Mouse (Mus musculus) limb, embryonic 11.5 days (tissue): ENCODE measurements around the gene Ubl7. TPM values are rescaled to one million over a fixed set of nuclear protein-coding genes. Genes with fewer than 3 reads are reported as not detected.

Experiments used
- ATAC-seq: fragments of 200-750 bp; cut with Nextera tagmentation; 2 replicates; pipeline ENCODE4 v1.8.0; 2017; ENCODE audit warnings: low read depth; ENCODE audit not compliant: insufficient number of reproducible peaks, low FRiP score, low TSS enrichment
- DNase-seq: peaks from one replicate; pipeline ENCODE4 v3.0.0-alpha.2; 2015; ENCODE audit warnings: low spot score
- H3K27ac ChIP-seq: fragments of 300-500 bp; sonication (generic); replicated peaks from 2 replicates; pipeline ENCODE4 v1.5.1; 2014; ENCODE audit warnings: low read depth, mild to moderate bottlenecking, low read length
- H3K27me3 ChIP-seq: fragments of 300-500 bp; sonication (generic); 2 replicates; pipeline ENCODE4 v1.6.1; 2014; ENCODE audit warnings: mild to moderate bottlenecking, low read length, mixed read lengths; ENCODE audit not compliant: control insufficient read depth, insufficient read depth
- H3K36me3 ChIP-seq: fragments of 300-500 bp; sonication (generic); 2 replicates; pipeline ENCODE4 v1.6.1; 2014; ENCODE audit warnings: mild to moderate bottlenecking, low read length, moderate library complexity, mixed read lengths; ENCODE audit not compliant: control insufficient read depth, insufficient read depth
- H3K4me1 ChIP-seq: fragments of 300-500 bp; sonication (generic); 2 replicates; pipeline ENCODE4 v1.6.1; 2014; ENCODE audit warnings: low read length, mixed read lengths; ENCODE audit not compliant: control insufficient read depth, insufficient read depth
- H3K4me2 ChIP-seq: fragments of 300-500 bp; sonication (generic); 2 replicates; pipeline ENCODE4 v1.6.1; 2014; ENCODE audit warnings: low read depth, mild to moderate bottlenecking, moderate library complexity; ENCODE audit not compliant: severe bottlenecking
- H3K4me3 ChIP-seq: fragments of 300-500 bp; sonication (generic); 2 replicates; pipeline ENCODE4 v1.5.1; 2014; ENCODE audit warnings: low read depth, low read length
- H3K9ac ChIP-seq: fragments of 300-500 bp; sonication (generic); 2 replicates; pipeline ENCODE4 v1.6.1; 2014; ENCODE audit warnings: mild to moderate bottlenecking, low read length
- H3K9me3 ChIP-seq: fragments of 300-500 bp; sonication (generic); 2 replicates; pipeline ENCODE4 v1.6.1; 2016; ENCODE audit warnings: low read length; ENCODE audit not compliant: control insufficient read depth
- WGBS: fragments of 180-500 bp; shearing (Covaris S2); extraction: QIAGEN DNeasy Blood & Tissue Kit; methylation state at CpG from one replicate; pipeline ENCODE4 v1.1.7; 2014; 5-methylcytosine and 5-hydroxymethylcytosine counted together
- polyA plus RNA-seq: library from polyadenylated mRNA; unstranded; fragments of >200 nt; fragmentation: Nextera tagmentation; extraction: Ambion mirVana; gene quantifications from 2 replicates; pipeline ENCODE4 v1.2.1, GENCODE M21; 2014

Gene Ubl7
- polyA plus RNA-seq, 1 experiment from 2014 or later, result 127 TPM

DNA sequence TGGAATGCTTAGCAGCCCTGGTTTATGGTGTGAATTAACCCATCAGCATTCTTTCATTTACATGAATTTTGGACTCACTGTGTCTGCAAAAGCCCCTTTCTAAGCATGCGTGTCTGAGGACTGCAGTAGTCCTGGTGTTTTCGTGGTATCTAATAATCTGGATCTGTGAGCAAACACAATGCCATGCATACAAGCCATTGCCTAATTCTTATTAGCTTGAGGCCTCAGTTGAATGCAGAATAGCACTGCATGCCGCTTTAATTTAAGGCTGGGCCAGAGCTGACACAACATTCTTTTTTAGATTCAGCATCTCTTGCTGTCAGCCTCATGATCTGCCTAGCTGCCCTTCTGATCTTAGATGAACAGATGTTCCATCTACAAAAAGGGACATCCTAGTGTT is 9.2 kb upstream of the Ubl7 start:
- Histone ChIP-seq H3K27ac (no peak overlapping the region), H3K4me2 (no peak overlapping the region), H3K4me3 (no peak overlapping the region)

DNA sequence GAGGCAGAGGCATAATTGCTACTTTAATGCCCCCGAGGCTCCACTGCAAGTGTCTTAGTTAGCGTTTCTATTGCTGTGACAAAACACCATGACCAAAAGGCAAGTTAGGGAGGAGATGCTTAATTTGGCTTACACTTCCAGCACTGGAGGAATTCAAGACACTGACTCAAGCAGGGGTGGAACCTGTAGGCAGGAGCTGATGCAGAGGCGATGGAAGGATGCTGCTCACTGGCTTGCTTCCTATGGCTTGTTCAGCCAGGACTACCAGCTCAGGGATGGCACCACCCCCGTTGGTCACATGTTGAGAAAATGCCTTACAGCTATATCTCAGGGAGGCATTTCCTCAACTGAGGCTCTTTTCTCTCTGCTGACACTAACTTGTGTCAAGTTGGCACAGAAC is 8.6 kb upstream of the Ubl7 start:
- H3K4me1 ChIP-seq, result no peaks in the 10 kb centered on the region
- no peak overlapping the region for H3K9ac ChIP-seq
- no peaks in the 10 kb centered on the region for H3K27me3 ChIP-seq
- H3K36me3 ChIP-seq, result no peaks in the 10 kb centered on the region
- no peak overlapping the region for H3K27ac ChIP-seq
- no peak overlapping the region for H3K4me2 ChIP-seq
- no peak overlapping the region for H3K4me3 ChIP-seq
- no peaks in the 10 kb centered on the region for H3K9me3 ChIP-seq
- DNase-seq (no peak), ATAC-seq (no peak)
- WGBS, result 77% methylated on average over 4 of the region's 4 CpGs

More for the DNA sequence above, 9.2 kb upstream of the Ubl7 start:
- 92% methylated on average over 3 of the region's 3 CpGs for WGBS
- no peaks in the 10 kb centered on the region for H3K36me3 ChIP-seq
- H3K27me3 ChIP-seq, result no peaks in the 10 kb centered on the region
- DNase-seq, result no peak
- no peaks in the 10 kb centered on the region for H3K4me1 ChIP-seq
- no peak overlapping the region for H3K9ac ChIP-seq
- no peaks in the 10 kb centered on the region for H3K9me3 ChIP-seq
- ATAC-seq, result no peak

DNA sequence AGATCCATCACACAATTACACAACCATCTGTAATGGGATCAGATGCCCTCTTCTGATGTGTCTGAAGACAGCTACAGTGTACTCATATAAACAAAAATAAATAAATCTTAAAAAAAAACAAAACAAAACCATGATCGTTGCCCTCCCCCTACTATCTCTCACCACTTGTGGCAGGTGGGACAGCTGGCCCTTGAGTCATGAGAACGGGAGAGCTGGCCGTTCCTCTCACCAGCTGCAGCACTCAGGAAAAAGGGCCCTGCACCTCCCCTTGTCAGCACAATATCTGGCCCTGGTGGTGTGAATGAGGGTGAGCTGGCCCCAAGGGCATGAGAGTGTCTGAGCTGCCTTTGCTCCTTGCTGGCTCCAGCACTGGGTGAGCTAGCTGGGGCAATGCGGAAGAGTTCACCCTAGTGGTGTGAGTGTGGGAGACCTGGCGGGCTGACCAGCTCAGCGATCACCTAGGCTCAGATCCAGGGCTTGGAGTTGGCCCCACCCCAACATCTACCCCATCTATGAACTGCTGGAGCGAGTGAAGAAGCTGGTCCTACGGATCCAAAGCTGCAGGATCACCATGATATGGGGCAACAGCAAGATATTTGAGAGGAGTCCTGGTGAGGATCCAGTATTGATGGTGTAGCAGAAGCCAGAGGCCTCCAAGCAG is 7.1 kb upstream of the Ubl7 start:
- Histone ChIP-seq H3K36me3 (no peaks in the 10 kb centered on the region), H3K4me2 (no peak overlapping the region), H3K27me3 (no peaks in the 10 kb centered on the region), H3K27ac (no peak overlapping the region), H3K4me1 (no peaks in the 10 kb centered on the region), H3K9me3 (no peaks in the 10 kb centered on the region), H3K4me3 (no peak overlapping the region), H3K9ac (no peak overlapping the region)
- no peak for DNase-seq
- ATAC-seq, result no peak
- WGBS, result 73% methylated on average over 8 of the region's 8 CpGs

DNA sequence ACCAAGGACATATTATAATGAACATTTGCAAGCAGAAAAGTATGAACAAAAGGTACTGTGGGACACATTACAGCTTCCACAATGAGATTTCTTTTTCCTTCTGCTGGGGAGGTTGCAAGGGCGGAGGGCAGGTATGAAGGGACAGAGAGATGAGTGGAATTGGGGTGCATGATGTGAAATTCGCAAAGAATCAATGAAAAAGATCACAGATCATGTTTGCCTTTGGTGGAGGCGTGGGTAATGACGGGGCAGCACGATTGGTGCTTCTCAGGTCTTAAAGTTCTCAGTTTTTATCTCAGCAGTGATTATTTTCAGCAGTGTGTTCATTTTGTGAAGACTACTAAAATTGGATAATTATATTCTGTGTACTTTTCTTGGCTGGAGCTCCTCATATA is 6.5 kb upstream of the Ubl7 start:
- H3K4me1 ChIP-seq, result no peaks in the 10 kb centered on the region

DNA sequence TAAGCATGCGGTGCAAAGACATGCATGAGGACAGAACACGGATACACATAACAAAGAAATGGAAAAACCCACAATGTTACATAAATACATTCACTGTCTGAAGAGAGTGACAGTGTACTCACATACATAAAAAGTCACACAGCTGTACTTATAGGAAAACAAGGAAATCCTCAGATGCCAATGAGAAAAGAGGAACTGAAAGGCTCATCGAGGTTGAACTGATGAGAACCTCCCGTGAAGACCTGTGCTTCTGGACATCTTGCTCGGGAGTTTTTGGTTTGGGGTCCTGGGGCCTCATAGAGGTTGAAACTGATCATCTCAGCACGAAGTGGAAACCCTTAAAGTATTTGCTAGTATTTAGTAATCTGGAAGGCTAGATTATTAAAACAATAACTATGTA is 3.6 kb upstream of the Ubl7 start:
- DNase-seq (no peak), ATAC-seq (no peak)
- H3K4me2 ChIP-seq, result no peak overlapping the region
- no peak overlapping the region for H3K27ac ChIP-seq
- H3K4me1 ChIP-seq, result no peaks in the 10 kb centered on the region
- no peak overlapping the region for H3K9ac ChIP-seq
- 81% methylated on average over 6 of the region's 6 CpGs for WGBS
- no peaks in the 10 kb centered on the region for H3K27me3 ChIP-seq
- no peaks in the 10 kb centered on the region for H3K36me3 ChIP-seq
- H3K9me3 ChIP-seq, result no peaks in the 10 kb centered on the region
- H3K4me3 ChIP-seq, result no peak overlapping the region

More for the DNA sequence above, 6.5 kb upstream of the Ubl7 start:
- H3K36me3 ChIP-seq, result no peaks in the 10 kb centered on the region
- H3K27ac ChIP-seq, result no peak overlapping the region
- WGBS, result 89% methylated on average over 5 of the region's 5 CpGs
- H3K4me3 ChIP-seq, result no peak overlapping the region
- no peaks in the 10 kb centered on the region for H3K27me3 ChIP-seq
- no peak for ATAC-seq
- no peak overlapping the region for H3K4me2 ChIP-seq
- no peak overlapping the region for H3K9ac ChIP-seq
- no peaks in the 10 kb centered on the region for H3K9me3 ChIP-seq
- DNase-seq, result no peak

DNA sequence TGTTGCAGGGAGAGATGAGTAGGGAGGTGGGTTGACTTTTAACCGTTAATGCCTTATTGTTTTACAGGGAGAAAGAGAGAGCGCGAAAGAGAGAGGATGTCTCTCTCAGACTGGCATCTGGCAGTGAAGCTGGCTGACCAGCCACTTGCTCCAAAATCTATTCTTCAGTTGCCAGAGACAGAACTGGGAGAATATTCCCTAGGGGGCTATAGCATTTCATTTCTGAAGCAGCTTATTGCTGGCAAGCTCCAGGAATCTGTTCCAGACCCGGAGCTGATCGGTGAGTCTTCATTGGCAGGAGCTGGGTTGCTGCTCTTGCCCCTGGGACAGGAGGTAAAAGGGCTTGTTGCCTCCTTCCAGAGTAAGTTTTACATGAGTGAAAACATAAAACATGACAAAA is 1.8 kb downstream of the Ubl7 start:
- DNase-seq (no peak), ATAC-seq (no peak)
- Histone ChIP-seq H3K27me3 (no peaks in the 10 kb centered on the region), H3K4me2 (no peak overlapping the region), H3K9me3 (no peaks in the 10 kb centered on the region), H3K4me3 (no peak overlapping the region), H3K27ac (no peak overlapping the region), H3K9ac (no peak overlapping the region), H3K36me3 (no peaks in the 10 kb centered on the region), H3K4me1 (no peaks in the 10 kb centered on the region)
- WGBS, result 95% methylated on average over 5 of the region's 5 CpGs

DNA sequence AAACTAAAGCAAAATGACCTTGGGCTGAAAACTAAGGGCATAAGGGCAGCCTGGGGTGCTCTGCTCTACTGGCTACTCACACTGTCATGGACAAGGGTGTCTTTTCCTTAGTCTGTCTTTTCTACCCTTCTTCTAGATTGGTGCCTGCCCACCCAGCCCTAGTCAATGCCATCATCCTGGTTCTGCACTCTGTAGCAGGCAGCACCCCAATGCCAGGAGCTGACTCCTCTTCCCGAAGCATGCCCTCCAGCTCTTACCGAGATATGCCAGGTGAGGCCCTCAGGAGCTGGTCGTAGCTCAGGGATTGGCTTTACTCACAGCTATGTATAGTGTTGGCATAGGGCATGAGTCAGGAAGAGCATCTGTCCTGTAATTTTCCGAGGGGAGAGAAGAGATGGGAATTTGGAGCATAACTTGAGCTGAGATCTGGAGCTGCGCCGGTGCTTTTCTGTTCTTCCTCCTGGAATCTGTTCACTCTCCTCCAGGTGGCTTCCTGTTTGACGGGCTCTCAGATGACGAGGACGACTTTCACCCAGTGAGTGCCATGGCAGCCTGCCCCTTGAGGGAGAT is 10.8 kb downstream of the Ubl7 start:
- H3K36me3 ChIP-seq, result peaks cover 17% of the 10 kb centered on the region; the same call in 1 of the 2 replicates
- ATAC-seq (no peak), DNase-seq (no peak)
- 93% methylated on average over 9 of the region's 9 CpGs for whole genome bisulfite sequencing
- no peaks in the 10 kb centered on the region for H3K9me3 ChIP-seq
- no peak overlapping the region for H3K4me3 ChIP-seq
- H3K4me2 ChIP-seq, result no peak overlapping the region
- no peak overlapping the region for H3K27ac ChIP-seq
- H3K9ac ChIP-seq, result no peak overlapping the region
- no peaks in the 10 kb centered on the region for H3K4me1 ChIP-seq
- H3K27me3 ChIP-seq, result no peaks in the 10 kb centered on the region

DNA sequence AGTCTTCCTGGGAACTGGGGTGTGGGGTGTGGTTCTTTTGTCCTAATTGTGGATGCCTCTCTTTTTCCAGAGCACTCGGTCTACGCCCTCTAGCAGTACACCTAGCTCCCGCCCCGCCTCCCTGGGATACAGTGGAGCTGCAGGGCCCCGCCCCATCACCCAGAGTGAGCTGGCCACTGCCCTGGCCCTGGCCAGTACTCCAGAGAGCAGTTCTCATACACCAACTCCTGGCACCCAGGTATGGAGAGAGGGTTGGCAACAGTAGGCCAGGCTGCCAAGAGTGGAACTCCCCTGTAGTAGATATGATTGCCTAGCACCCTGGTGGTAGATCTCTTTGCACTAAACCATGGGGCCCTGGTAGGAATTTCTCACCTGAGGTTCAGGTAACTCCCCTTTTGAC is 11.6 kb downstream of the Ubl7 start:
- H3K9me3 ChIP-seq, result no peaks in the 10 kb centered on the region
- H3K9ac ChIP-seq, result no peak overlapping the region
- ATAC-seq, result no peak
- no peaks in the 10 kb centered on the region for H3K27me3 ChIP-seq
- 92% methylated on average over 5 of the region's 5 CpGs for WGBS
- no peak overlapping the region for H3K4me2 ChIP-seq
- no peak for DNase-seq
- H3K27ac ChIP-seq, result no peak overlapping the region
- H3K4me1 ChIP-seq, result no peaks in the 10 kb centered on the region
- H3K4me3 ChIP-seq, result no peak overlapping the region
- H3K36me3 ChIP-seq, result peaks cover 17% of the 10 kb centered on the region; the same call in 1 of the 2 replicates

DNA sequence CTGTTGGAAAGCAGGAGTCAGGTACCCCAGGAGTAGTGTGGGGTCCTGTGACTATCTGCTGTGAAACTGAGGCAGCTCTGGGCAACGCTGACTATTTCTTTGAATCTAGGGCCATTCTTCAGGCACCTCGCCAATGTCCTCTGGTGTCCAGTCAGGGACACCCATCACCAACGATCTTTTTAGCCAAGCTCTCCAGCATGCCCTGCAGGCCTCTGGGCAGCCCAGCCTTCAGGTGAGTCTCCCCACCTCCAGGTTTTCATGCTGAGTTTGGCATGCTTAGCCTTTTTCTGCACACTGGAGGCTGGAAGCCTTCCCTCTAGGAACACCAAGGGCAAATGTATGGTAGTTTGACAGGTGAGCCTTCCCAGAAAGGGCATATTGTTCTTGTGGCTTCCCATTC is 12.3 kb downstream of the Ubl7 start:
- Histone ChIP-seq H3K9me3 (no peaks in the 10 kb centered on the region), H3K27ac (no peak overlapping the region), H3K4me1 (no peaks in the 10 kb centered on the region), H3K4me2 (no peak overlapping the region), H3K4me3 (no peak overlapping the region), H3K27me3 (no peaks in the 10 kb centered on the region), H3K36me3 (peaks cover 17% of the 10 kb centered on the region; the same call in 1 of the 2 replicates), H3K9ac (no peak overlapping the region)
- WGBS, result 86% methylated on average over 3 of the region's 3 CpGs
- ATAC-seq (no peak), DNase-seq (no peak)
